Mouse (Mus musculus): Measurements from ENCODE around the gene Fut7. TPM values are rescaled to one million over a fixed set of nuclear protein-coding genes. Genes with fewer than 3 reads are reported as not detected.

Fut7 gene
- polyA plus RNA-seq, 1 experiment from 2014 or later, result 0.46 TPM

DNA sequence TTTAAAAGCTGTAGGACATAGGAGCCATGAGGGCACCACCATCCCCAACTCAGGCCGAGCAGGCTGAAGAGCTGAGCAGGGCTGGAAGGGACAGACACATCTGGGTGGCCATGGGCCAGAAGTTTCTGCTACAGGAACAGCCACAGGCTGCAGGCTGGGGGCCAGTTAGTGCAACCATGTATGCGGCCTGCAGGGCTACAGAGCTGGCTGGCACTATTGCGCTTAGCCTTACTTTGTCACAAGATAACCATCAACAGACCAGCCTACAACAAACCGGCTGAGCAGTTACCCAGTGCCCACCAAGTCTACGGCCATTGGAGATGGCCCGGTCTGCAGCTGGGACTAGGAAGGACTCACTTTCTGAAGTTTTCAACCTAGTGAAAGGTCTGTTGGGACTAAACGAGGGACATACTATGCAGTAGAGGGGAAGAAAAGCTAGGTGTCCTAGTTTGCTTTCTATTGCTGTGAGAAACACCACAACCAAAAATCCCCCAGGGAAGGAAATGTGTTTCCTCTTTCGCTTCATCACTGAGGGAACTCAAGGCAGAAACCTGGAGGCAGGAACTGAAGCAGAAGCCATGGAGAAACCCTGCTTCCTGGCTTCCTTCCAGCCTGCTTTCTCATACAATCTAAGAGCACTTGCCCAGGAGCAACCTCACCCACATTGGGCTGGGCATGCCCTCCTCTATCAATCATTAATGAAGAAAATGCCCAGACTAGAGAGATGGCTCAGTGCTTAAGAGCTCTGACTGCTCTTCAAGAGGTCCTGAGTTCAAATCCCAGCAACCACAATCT, 28.0 kb downstream of the Fut7 start:
- no peaks in the 10 kb centered on the region for H3K9me3 ChIP-seq (replicated peaks; ENCODE audit: control insufficient read depth, low read length)
- 78% methylated on average over 8 of the region's 8 CpGs for WGBS
- no peak overlapping the region for H3K9ac ChIP-seq (ENCODE audit: low read length)
- no peak overlapping the region for H3K27ac ChIP-seq (ENCODE audit: low read length)
- no peaks in the 10 kb centered on the region for H3K27me3 ChIP-seq (ENCODE audit: control insufficient read depth, insufficient read depth, low read length)
- no peak overlapping the region for H3K4me2 ChIP-seq (ENCODE audit: low read depth, low read length)
- 0 out of 2 replicates have a peak, but pooled peaks cover 2% of the 10 kb centered on the region for H3K4me1 ChIP-seq (ENCODE audit: control insufficient read depth, insufficient read depth, low read length)
- no peak overlapping the region for H3K4me3 ChIP-seq (ENCODE audit: low read length)
- ATAC-seq (replicated peaks; ENCODE audit: extremely low read depth, insufficient read depth, low FRiP score), result no peak
- H3K36me3 ChIP-seq (ENCODE audit: control insufficient read depth, insufficient read depth), result no peaks in the 10 kb centered on the region

DNA sequence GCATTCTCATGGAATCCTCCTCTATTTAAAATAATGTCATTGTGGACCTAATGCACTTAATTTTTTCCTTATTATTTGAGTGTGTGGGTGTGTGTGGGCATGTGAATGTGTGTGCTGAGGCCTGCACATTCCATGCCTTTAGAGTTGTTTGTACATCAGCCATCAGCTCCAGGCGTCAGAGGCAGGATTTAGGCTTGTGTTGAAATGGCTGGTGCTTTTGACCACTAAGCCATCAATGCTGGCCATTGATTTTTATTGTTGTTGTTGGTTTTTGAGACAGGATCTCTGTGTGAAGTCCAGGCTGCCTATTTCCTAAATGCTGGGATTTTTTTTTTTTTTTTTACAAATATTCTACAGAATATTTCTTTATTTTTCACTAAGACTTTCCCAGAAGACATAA, 29.9 kb downstream of the Fut7 start:
- WGBS, result 56% methylated on average over 1 of the region's 1 CpGs
- Histone ChIP-seq H3K9me3 (replicated peaks; ENCODE audit: control insufficient read depth, low read length) (no peaks in the 10 kb centered on the region), H3K4me3 (ENCODE audit: low read length) (no peak overlapping the region), H3K4me2 (ENCODE audit: low read depth, low read length) (no peak overlapping the region), H3K27ac (ENCODE audit: low read length) (no peak overlapping the region), H3K4me1 (ENCODE audit: control insufficient read depth, insufficient read depth, low read length) (0 out of 2 replicates have a peak, but pooled peaks cover 4% of the 10 kb centered on the region), H3K9ac (ENCODE audit: low read length) (no peak overlapping the region), H3K36me3 (ENCODE audit: control insufficient read depth, insufficient read depth) (no peaks in the 10 kb centered on the region; the same call in 1 of the 2 replicates), H3K27me3 (ENCODE audit: control insufficient read depth, insufficient read depth, low read length) (no peaks in the 10 kb centered on the region)
- no peak for ATAC-seq (replicated peaks; ENCODE audit: extremely low read depth, insufficient read depth, low FRiP score)

DNA sequence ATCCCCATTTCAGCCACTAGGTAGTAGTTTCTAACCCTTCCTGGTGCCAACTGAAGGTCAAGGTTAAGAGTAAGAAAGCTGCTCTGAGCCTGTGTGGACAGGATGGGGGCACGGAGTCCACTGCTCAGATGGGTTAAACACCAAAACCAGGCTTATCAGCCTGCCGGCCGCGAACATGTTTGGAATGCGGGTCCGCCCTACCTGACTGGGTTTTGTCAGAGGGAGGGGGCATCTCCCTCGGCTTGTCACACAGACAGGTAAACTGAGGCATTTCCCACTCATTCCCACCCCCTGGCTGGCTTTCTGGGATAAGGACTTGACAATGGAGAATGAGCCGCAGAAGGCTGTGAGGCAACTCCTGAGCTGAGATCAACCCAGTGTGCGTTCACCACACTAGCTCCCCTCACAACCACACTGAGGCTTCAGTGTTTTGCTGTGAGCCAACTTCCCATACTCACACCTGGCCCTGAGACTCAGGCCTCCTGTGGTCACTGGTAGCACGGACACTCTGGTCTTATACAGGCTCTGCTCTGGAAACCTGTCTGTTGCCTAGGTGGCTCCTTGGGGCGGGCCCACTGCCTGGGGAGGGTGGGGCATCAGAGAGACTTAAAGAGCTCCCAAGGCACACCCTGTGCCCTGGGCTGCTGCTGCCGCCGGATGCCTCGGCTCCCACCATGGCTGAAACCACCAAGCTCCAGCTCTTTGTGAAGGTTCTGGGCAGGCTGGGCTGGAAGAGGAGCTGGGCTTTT, 33.3 kb downstream of the Fut7 start, which contains the start of gene Clic3:
TSS of gene Clic3 (plus strand) at position 634 of the 749 bp plus-strand sequence.
- Histone ChIP-seq H3K36me3 (ENCODE audit: control insufficient read depth, insufficient read depth) (no peaks in the 10 kb centered on the region; the same call in 1 of the 2 replicates), H3K9ac (ENCODE audit: low read length) (no peak within 1 kb of the TSS), H3K27me3 (ENCODE audit: control insufficient read depth, insufficient read depth, low read length) (no peaks in the 10 kb centered on the region), H3K4me1 (ENCODE audit: control insufficient read depth, insufficient read depth, low read length) (peaks cover 22% of the 10 kb centered on the region), H3K27ac (ENCODE audit: low read length) (no peak within 1 kb of the TSS), H3K9me3 (replicated peaks; ENCODE audit: control insufficient read depth, low read length) (no peaks in the 10 kb centered on the region), H3K4me3 (ENCODE audit: low read length) (no peak within 1 kb of the TSS), H3K4me2 (ENCODE audit: low read depth, low read length) (no peak within 1 kb of the TSS)
- WGBS, result 43% methylated on average over 14 of the region's 14 CpGs
- ATAC-seq (replicated peaks; ENCODE audit: extremely low read depth, insufficient read depth, low FRiP score), result no peak

DNA sequence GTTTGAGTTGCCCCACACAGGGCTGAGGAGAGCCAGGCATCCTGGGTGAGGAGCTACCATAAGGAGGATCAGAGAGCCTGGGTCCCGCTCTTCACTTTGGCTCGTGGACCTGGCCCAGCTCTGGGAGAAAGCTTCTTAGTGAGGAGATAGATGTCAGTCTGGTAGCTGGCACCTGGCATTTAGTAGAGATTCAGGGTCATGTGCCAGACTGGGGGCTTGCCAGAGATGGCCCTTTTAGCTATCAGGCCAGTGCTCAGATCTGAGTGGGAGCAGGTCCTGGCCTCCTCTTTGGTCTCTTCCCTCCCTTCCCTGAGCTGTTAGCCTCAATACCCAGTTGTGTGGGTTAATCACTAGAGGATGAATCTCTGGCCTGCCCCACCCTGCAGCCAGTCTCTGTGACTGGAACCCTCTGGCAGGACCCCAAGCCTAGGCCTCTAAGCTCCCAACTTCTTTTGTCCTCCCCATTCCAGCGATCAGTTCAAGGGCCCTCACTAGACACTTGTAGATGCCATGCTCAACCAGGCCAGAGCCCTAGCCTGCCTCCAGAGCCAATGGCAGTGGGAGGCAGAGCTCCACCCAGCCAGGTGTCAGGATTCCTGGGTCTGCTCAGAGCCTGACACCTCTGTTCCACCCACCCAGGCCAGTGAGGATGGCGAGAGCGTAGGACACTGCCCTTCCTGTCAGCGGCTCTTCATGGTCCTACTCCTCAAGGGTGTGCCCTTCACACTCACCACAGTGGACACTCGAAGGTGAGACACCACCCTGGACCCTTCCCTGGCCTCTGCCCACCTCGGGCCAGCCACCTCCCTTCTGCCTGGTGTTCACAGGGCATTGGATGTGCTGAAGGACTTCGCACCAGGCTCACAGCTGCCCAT, 34.2 kb downstream of the Fut7 start:
- H3K27ac ChIP-seq (ENCODE audit: low read length), result no peak overlapping the region
- no peak overlapping the region for H3K4me3 ChIP-seq (ENCODE audit: low read length)
- no peak overlapping the region for H3K9ac ChIP-seq (ENCODE audit: low read length)
- WGBS, result 70% methylated on average over 9 of the region's 9 CpGs
- H3K9me3 ChIP-seq (replicated peaks; ENCODE audit: control insufficient read depth, low read length), result no peaks in the 10 kb centered on the region
- no peaks in the 10 kb centered on the region; the same call in 1 of the 2 replicates for H3K36me3 ChIP-seq (ENCODE audit: control insufficient read depth, insufficient read depth)
- no peaks in the 10 kb centered on the region for H3K27me3 ChIP-seq (ENCODE audit: control insufficient read depth, insufficient read depth, low read length)
- no peak overlapping the region for H3K4me2 ChIP-seq (ENCODE audit: low read depth, low read length)
- peaks cover 26% of the 10 kb centered on the region for H3K4me1 ChIP-seq (ENCODE audit: control insufficient read depth, insufficient read depth, low read length)
- no peak for ATAC-seq (replicated peaks; ENCODE audit: extremely low read depth, insufficient read depth, low FRiP score)

DNA sequence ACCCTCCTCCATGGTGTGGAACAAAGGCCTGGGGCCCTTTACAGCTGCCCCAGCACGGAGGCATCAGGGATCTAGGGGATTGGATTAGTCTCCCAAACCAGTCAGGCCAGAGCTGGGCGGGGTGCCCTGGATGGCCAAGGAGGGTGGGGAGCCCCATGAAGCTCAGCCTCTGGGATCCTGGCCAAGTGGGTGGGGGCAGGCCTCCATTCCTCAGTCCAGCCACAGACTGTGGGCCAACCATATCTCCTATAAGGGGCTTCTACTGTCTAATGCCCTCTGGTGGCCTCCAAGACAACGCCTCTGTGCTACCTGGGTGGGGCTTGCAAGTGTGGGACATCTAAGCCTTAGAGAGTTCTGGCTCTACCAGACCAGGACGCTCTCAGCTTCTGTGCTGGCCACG, 35.8 kb downstream of the Fut7 start:
- WGBS, result 69% methylated on average over 5 of the region's 5 CpGs
- no peaks in the 10 kb centered on the region for H3K27me3 ChIP-seq (ENCODE audit: control insufficient read depth, insufficient read depth, low read length)
- H3K36me3 ChIP-seq (ENCODE audit: control insufficient read depth, insufficient read depth), result no peaks in the 10 kb centered on the region; the same call in 1 of the 2 replicates
- H3K4me2 ChIP-seq (ENCODE audit: low read depth, low read length), result no peak overlapping the region
- no peak overlapping the region for H3K27ac ChIP-seq (ENCODE audit: low read length)
- no peak for ATAC-seq (replicated peaks; ENCODE audit: extremely low read depth, insufficient read depth, low FRiP score)
- peaks cover 26% of the 10 kb centered on the region for H3K4me1 ChIP-seq (ENCODE audit: control insufficient read depth, insufficient read depth, low read length)
- no peaks in the 10 kb centered on the region for H3K9me3 ChIP-seq (replicated peaks; ENCODE audit: control insufficient read depth, low read length)
- H3K4me3 ChIP-seq (ENCODE audit: low read length), result no peak overlapping the region
- no peak overlapping the region for H3K9ac ChIP-seq (ENCODE audit: low read length)

DNA sequence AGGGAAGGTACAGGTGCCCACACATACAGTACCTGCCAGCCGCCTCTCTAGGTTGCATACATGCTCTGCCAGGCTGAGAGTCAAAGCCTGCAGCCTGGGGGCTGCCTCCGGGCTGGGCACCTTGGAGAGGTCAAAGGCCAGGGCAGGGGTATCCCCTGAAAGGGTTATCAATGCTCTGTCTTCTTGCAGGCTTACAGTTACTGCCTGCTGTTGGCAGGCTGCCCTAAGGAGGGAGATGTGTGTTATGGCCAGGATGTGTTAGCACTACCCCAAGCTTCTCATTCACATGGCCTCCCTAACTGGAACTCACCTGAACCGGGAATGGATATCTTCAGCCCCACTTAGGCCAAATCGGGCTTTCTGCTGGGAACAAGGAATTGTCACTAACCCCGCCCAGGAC, 37.1 kb downstream of the Fut7 start:
- Histone ChIP-seq H3K27me3 (ENCODE audit: control insufficient read depth, insufficient read depth, low read length) (no peaks in the 10 kb centered on the region), H3K4me1 (ENCODE audit: control insufficient read depth, insufficient read depth, low read length) (peaks cover 26% of the 10 kb centered on the region), H3K36me3 (ENCODE audit: control insufficient read depth, insufficient read depth) (no peaks in the 10 kb centered on the region; the same call in 1 of the 2 replicates), H3K4me3 (ENCODE audit: low read length) (peak overlapping the region; percentile 69), H3K4me2 (ENCODE audit: low read depth, low read length) (peak overlapping the region; percentile 84), H3K27ac (ENCODE audit: low read length) (peak overlapping the region; percentile 94), H3K9me3 (replicated peaks; ENCODE audit: control insufficient read depth, low read length) (no peaks in the 10 kb centered on the region), H3K9ac (ENCODE audit: low read length) (peak overlapping the region; percentile 83)
- 29% methylated on average over 5 of the region's 5 CpGs for WGBS
- ATAC-seq (replicated peaks; ENCODE audit: extremely low read depth, insufficient read depth, low FRiP score), result 0 out of 2 replicates have a peak, but pooled peaks have one; percentile 3

DNA sequence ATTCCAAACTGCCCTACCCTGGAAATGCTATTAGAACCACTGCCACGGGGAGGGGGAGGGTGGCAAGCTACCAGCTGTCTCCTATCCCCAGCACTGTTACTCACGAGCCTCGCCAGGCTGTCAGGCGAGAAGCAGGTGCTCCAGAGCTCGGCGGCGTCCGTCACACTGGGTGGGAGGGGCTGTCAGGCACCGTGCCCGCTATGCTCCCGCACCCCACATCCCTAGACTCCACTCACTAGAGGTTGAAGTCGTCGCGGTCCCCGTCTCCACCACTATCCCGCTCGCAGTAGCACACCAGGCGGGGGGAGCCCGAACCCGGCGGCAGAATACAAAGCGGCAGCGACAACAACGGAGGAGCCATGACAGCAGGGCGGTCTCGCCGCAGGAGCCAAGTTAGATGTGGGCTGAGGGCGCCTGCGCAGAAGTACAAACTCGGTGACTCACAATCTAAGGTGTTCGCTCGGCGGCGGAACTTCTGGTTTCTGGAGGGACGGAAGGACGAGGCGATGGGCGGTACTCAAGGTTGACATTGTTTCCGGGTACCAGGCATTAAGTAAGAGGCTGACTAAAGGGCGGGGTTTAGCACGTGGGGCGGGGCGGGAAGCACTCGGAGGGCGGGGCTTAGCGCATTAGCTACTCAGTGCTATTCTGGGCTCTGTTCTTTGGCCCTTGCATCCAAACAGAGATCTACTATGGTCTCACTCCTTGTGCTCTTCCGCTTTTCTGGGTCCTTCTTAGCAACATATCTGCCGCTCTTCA, 37.7 kb downstream of the Fut7 start, which contains the start of gene Paxx:
TSS of gene Paxx (minus strand) at position 544 of the 759 bp plus-strand sequence.
- H3K27me3 ChIP-seq (ENCODE audit: control insufficient read depth, insufficient read depth, low read length), result no peaks in the 10 kb centered on the region
- peak within 1 kb of the TSS; percentile 84 for H3K4me2 ChIP-seq (ENCODE audit: low read depth, low read length)
- H3K4me1 ChIP-seq (ENCODE audit: control insufficient read depth, insufficient read depth, low read length), result peaks cover 29% of the 10 kb centered on the region
- H3K9ac ChIP-seq (ENCODE audit: low read length), result peak within 1 kb of the TSS; percentile 83
- H3K36me3 ChIP-seq (ENCODE audit: control insufficient read depth, insufficient read depth), result no peaks in the 10 kb centered on the region; the same call in 1 of the 2 replicates
- no peaks in the 10 kb centered on the region for H3K9me3 ChIP-seq (replicated peaks; ENCODE audit: control insufficient read depth, low read length)
- H3K4me3 ChIP-seq (ENCODE audit: low read length), result peak within 1 kb of the TSS; percentile 69
- WGBS, result under 1% methylated on average over 48 of the region's 48 CpGs
- peak within 1 kb of the TSS; percentile 94 for H3K27ac ChIP-seq (ENCODE audit: low read length)
- peak; percentile 92 for ATAC-seq (replicated peaks; ENCODE audit: extremely low read depth, insufficient read depth, low FRiP score)

DNA sequence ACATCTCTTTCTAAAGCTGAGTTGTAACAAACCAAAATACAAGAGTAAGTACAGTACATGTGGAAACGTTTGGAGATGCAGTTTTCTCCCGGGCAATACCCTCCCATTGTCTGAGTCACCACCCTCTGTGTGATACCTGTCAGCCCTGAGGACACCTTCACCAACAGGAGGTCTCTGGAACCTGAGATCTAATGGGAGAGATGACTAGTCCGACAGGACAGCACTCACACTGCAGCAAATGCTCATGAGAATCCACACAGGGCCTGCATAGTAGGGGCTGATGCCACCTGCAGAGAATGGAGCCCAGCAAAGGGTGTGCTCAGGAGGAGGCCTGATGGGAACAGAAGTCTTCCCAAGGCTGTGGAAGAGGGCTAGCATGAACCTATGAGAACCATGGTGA, 38.3 kb downstream of the Fut7 start:
- no peak for ATAC-seq (replicated peaks; ENCODE audit: extremely low read depth, insufficient read depth, low FRiP score)
- peak overlapping the region; percentile 84 for H3K4me2 ChIP-seq (ENCODE audit: low read depth, low read length)
- peak overlapping the region; percentile 94 for H3K27ac ChIP-seq (ENCODE audit: low read length)
- peaks cover 27% of the 10 kb centered on the region for H3K4me1 ChIP-seq (ENCODE audit: control insufficient read depth, insufficient read depth, low read length)
- H3K36me3 ChIP-seq (ENCODE audit: control insufficient read depth, insufficient read depth), result no peaks in the 10 kb centered on the region; the same call in 1 of the 2 replicates
- H3K4me3 ChIP-seq (ENCODE audit: low read length), result peak overlapping the region; percentile 69
- 20% methylated on average over 3 of the region's 3 CpGs for WGBS
- no peaks in the 10 kb centered on the region for H3K27me3 ChIP-seq (ENCODE audit: control insufficient read depth, insufficient read depth, low read length)
- no peaks in the 10 kb centered on the region for H3K9me3 ChIP-seq (replicated peaks; ENCODE audit: control insufficient read depth, low read length)
- H3K9ac ChIP-seq (ENCODE audit: low read length), result peak overlapping the region; percentile 72

All from heart, embryonic 16.5 days (tissue).